Mouse (Mus musculus): ENCODE data around the gene Med11. TPM values are rescaled to one million over a fixed set of nuclear protein-coding genes. Genes with fewer than 3 reads are reported as not detected.

The Med11 gene
- polyA plus RNA-seq, 1 experiment: 20.1 TPM

- DNase-seq (ENCODE audit: low spot score): no peak
These were observed 50.3 kb downstream of the Med11 start for GRCm38 (mm10) chr11:70502018-70502417.

Other genes with a start within 250 kb of the Med11 start
- gene Slc16a11, start 239.2 kb upstream of the Med11 start, polyA plus RNA-seq (2012; rRNA removed): 3.0 and 4.8 TPM in 2 replicates
- 7.0 and 8.5 TPM in 2 replicates for gene Slc16a13, start 230.9 kb upstream of the Med11 start, polyA plus RNA-seq (2012; rRNA removed)
- 4.0 and 4.1 TPM in 2 replicates for gene Bcl6b, start 222.1 kb upstream of the Med11 start, polyA plus RNA-seq (2012; rRNA removed)
- 55.2 and 69.0 TPM in 2 replicates for gene 0610010K14Rik, start 214.0 kb upstream of the Med11 start, polyA plus RNA-seq (2012; rRNA removed)
- 7.4 and 8.7 TPM in 2 replicates for gene Gm21988, start 212.1 kb upstream of the Med11 start, polyA plus RNA-seq (2012; rRNA removed)
- gene Rnasek, start 212.1 kb upstream of the Med11 start, polyA plus RNA-seq (2012; rRNA removed): 128 and 143 TPM in 2 replicates
- gene Alox12, start 196.6 kb upstream of the Med11 start, polyA plus RNA-seq (2012; rRNA removed): 14.7 and 15.3 TPM in 2 replicates
- 0.14 and 0.21 TPM in 2 replicates for gene Alox12e, start 129.3 kb upstream of the Med11 start, polyA plus RNA-seq (2012; rRNA removed)
- 0.80 and 1.3 TPM in 2 replicates for gene Alox15, start 99.9 kb upstream of the Med11 start, polyA plus RNA-seq (2012; rRNA removed)
- 11.1 and 15.3 TPM in 2 replicates for gene Pelp1, start 41.9 kb upstream of the Med11 start, polyA plus RNA-seq (2012; rRNA removed)
- 18.5 and 22.0 TPM in 2 replicates for gene Arrb2, start 19.3 kb upstream of the Med11 start, polyA plus RNA-seq (2012; rRNA removed)
- gene Zmynd15, start 7.5 kb downstream of the Med11 start, polyA plus RNA-seq (2012; rRNA removed): 3.9 and 4.4 TPM in 2 replicates
- 28.9 and 29.2 TPM in 2 replicates for gene Cxcl16, start 8.1 kb downstream of the Med11 start, polyA plus RNA-seq (2012; rRNA removed)
- 0.72 and 0.80 TPM in 2 replicates for gene Tm4sf5, start 53.3 kb downstream of the Med11 start, polyA plus RNA-seq (2012; rRNA removed)
- 0.43 and 0.72 TPM in 2 replicates for gene Vmo1, start 62.7 kb downstream of the Med11 start, polyA plus RNA-seq (2012; rRNA removed)
- 0.14 and 0.15 TPM in 2 replicates for gene Gltpd2, start 67.3 kb downstream of the Med11 start, polyA plus RNA-seq (2012; rRNA removed)
- 249 and 294 TPM in 2 replicates for gene Psmb6, start 73.4 kb downstream of the Med11 start, polyA plus RNA-seq (2012; rRNA removed)
- not detected in 2 replicates for gene Gm40193, start 81.0 kb downstream of the Med11 start, polyA plus RNA-seq (2012; rRNA removed)
- gene Pld2, start 88.1 kb downstream of the Med11 start, polyA plus RNA-seq (2012; rRNA removed): 33.6 and 38.7 TPM in 2 replicates
- 87.2 and 89.1 TPM in 2 replicates for gene Mink1, start 111.0 kb downstream of the Med11 start, polyA plus RNA-seq (2012; rRNA removed)
- gene 4930544D05Rik, start 163.9 kb downstream of the Med11 start, polyA plus RNA-seq (2012; rRNA removed): not detected in 2 replicates
- 0.40 and 0.44 TPM in 2 replicates for gene Chrne, start 167.3 kb downstream of the Med11 start, polyA plus RNA-seq (2012; rRNA removed)
- 0.01 and 0.10 TPM in 2 replicates for gene Gp1ba, start 187.2 kb downstream of the Med11 start, polyA plus RNA-seq (2012; rRNA removed)
- gene Rnf167, start 195.3 kb downstream of the Med11 start, polyA plus RNA-seq (2012; rRNA removed): 116 and 119 TPM in 2 replicates
- gene Slc25a11, start 195.6 kb downstream of the Med11 start, polyA plus RNA-seq (2012; rRNA removed): 93.9 and 96.9 TPM in 2 replicates
- 1,258 and 1,344 TPM in 2 replicates for gene Pfn1, start 202.7 kb downstream of the Med11 start, polyA plus RNA-seq (2012; rRNA removed)
- 104 and 126 TPM in 2 replicates for gene Eno3, start 205.3 kb downstream of the Med11 start, polyA plus RNA-seq (2012; rRNA removed)
- 89.4 and 93.2 TPM in 2 replicates for gene Spag7, start 217.5 kb downstream of the Med11 start, polyA plus RNA-seq (2012; rRNA removed)
- 16.6 and 25.4 TPM in 2 replicates for gene Camta2, start 236.2 kb downstream of the Med11 start, polyA plus RNA-seq (2012; rRNA removed)
- gene Inca1, start 248.2 kb downstream of the Med11 start, polyA plus RNA-seq (2012; rRNA removed): 4.3 and 5.1 TPM in 2 replicates
- 77.5 and 105 TPM in 2 replicates for gene Kif1c, start 248.6 kb downstream of the Med11 start, polyA plus RNA-seq (2012; rRNA removed)

All from urinary bladder, adult 2 months (tissue).